Mouse (Mus musculus): Measurements from ENCODE around the gene Map2k6. TPM values are rescaled to one million over a fixed set of nuclear protein-coding genes. Genes with fewer than 3 reads are reported as not detected.

Map2k6 gene
- polyA plus RNA-seq, 2 experiments, result 2.8 to 3.6 TPM

DNA sequence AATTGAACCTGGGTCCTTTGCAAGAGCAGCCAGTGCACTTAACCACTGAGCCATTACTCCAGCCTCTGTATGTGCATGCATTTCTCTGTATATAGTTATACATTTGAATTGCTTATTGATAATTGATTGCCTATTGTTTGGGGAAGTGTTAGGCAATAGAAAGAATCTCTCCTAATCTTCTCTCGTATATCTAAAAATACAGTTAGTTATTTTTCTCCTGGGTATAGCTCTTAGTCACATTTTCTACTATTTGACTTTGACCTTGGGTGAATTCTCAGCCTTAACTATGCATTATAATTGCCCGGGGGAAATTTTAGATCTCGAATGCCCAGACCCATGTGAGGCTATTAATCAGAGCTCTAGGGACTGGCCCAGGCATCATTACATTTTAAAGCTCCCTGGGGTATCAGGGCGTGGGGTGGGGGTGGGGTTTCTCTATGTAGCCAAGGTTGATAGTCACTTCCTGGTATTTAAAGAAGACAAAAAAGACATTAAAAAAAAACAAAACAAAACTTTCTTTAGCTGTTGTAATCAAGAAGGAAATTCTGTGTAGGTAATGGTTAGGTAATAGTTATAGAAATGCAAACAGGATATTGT lies 39.9 kb downstream of the Map2k6 start:
- ATAC-seq (ENCODE audit: insufficient read depth), result no peak
- H3K4me2 ChIP-seq (ENCODE audit: low read depth), result no peak overlapping the region
- H3K36me3 ChIP-seq (replicated peaks; ENCODE audit: control insufficient read depth, insufficient read depth, low read depth), result no peaks in the 10 kb centered on the region
- no peaks in the 10 kb centered on the region; the same call in 1 of the 2 replicates for H3K9me3 ChIP-seq (ENCODE audit: control insufficient read depth, low read length)
- H3K9ac ChIP-seq (replicated peaks), result no peak overlapping the region
- H3K4me3 ChIP-seq (ENCODE audit: insufficient read depth in 1 of 2, low read depth in 2 of 2, low read length in 2 of 2), result no peak overlapping the region
- TF ChIP-seq CTCF (IDR thresholded peaks at IDR 0.05; ENCODE audit: low read depth), result no peak
- TF ChIP-seq EP300 (IDR thresholded peaks at IDR 0.05; ENCODE audit: low read depth), result no peak
- 46% methylated on average over 4 of the region's 4 CpGs for WGBS (ENCODE audit: insufficient replicate concordance)
- H3K27ac ChIP-seq, result no peak overlapping the region
- DNase-seq (ENCODE audit: low read depth in 3 of 3, low spot score in 3 of 3), result no peak
- no peaks in the 10 kb centered on the region for H3K27me3 ChIP-seq (ENCODE audit: control insufficient read depth, insufficient read depth, low read length)
- H3K4me1 ChIP-seq (replicated peaks; ENCODE audit: control insufficient read depth in 2 of 2, insufficient read depth in 2 of 2, low read length in 1 of 2), result peaks cover 5 to 8% of the 10 kb centered on the region in 2 experiments; a peak in 3 of 4 replicates

DNA sequence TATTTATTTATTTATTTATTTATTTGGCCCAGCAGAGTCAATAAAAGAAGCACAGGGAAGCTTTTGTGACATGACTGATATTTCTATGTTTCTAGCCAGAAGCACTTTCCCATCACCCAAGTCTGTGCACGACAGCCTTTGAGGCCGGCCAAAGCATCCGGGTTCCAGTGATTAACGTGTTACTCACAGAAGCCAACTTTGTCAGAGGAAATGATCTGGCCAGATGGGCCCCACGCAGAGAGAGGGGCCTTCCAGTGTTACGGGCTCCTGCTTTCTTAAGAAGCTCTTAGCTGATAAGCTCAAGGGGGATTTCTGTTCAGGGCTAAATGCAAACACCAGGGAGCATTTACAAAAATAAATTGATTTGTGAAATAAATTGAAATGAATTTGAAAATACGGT lies 40.4 kb downstream of the Map2k6 start:
- H3K9ac ChIP-seq (replicated peaks), result no peak overlapping the region
- H3K27me3 ChIP-seq (ENCODE audit: control insufficient read depth, insufficient read depth, low read length), result no peaks in the 10 kb centered on the region
- no peak overlapping the region for H3K27ac ChIP-seq
- H3K4me3 ChIP-seq (ENCODE audit: insufficient read depth in 1 of 2, low read depth in 2 of 2, low read length in 2 of 2), result no peak overlapping the region
- ATAC-seq (ENCODE audit: insufficient read depth) (peak; percentile 65; the same call in 1 of the 2 replicates), DNase-seq (ENCODE audit: low read depth in 3 of 3, low spot score in 3 of 3) (no peak)
- no peak overlapping the region for H3K4me2 ChIP-seq (ENCODE audit: low read depth)
- no peaks in the 10 kb centered on the region; the same call in 1 of the 2 replicates for H3K9me3 ChIP-seq (ENCODE audit: control insufficient read depth, low read length)
- H3K36me3 ChIP-seq (replicated peaks; ENCODE audit: control insufficient read depth, insufficient read depth, low read depth), result no peaks in the 10 kb centered on the region
- TF ChIP-seq CTCF (IDR thresholded peaks at IDR 0.05; ENCODE audit: low read depth) (no peak), EP300 (IDR thresholded peaks at IDR 0.05; ENCODE audit: low read depth) (no peak)
- H3K4me1 ChIP-seq (replicated peaks; ENCODE audit: control insufficient read depth in 2 of 2, insufficient read depth in 2 of 2, low read length in 1 of 2), result peaks cover 7 to 8% of the 10 kb centered on the region in 2 experiments; a peak in 3 of 4 replicates
- 18% methylated on average over 7 of the region's 7 CpGs for WGBS (ENCODE audit: insufficient replicate concordance)

DNA sequence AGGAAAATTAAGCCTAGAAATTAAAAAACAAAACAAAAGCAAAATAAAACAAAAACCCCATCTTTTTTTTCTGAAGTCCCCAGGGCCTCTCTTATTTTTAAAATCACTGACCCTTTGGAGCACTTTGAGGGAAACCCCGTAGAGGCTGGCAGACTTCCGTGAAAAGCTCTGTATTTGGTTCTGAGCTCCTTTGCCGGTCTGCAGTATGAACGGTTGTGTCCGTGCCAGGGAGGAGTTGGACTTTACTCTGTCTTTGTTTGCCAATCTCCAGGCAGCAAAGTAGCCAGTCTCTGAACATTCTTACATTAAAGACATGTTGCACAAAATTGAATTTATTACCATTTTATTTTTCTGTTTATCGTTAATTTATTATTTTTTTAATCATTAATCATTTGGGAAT lies 45.7 kb downstream of the Map2k6 start:
- Histone ChIP-seq H3K36me3 (replicated peaks; ENCODE audit: control insufficient read depth, insufficient read depth, low read depth) (no peaks in the 10 kb centered on the region), H3K27me3 (ENCODE audit: control insufficient read depth, insufficient read depth, low read length) (no peaks in the 10 kb centered on the region), H3K4me3 (ENCODE audit: insufficient read depth in 1 of 2, low read depth in 2 of 2, low read length in 2 of 2) (no peak overlapping the region), H3K4me2 (ENCODE audit: low read depth) (no peak overlapping the region), H3K4me1 (replicated peaks; ENCODE audit: control insufficient read depth in 2 of 2, insufficient read depth in 2 of 2, low read length in 1 of 2) (peaks cover 15 to 22% of the 10 kb centered on the region in 2 experiments), H3K9me3 (ENCODE audit: control insufficient read depth, low read length) (no peaks in the 10 kb centered on the region; the same call in 1 of the 2 replicates), H3K27ac (no peak overlapping the region), H3K9ac (replicated peaks) (no peak overlapping the region)
- no peak for DNase-seq (ENCODE audit: low read depth in 3 of 3, low spot score in 3 of 3)
- no peak for ATAC-seq (ENCODE audit: insufficient read depth)
- no peak for TF ChIP-seq EP300 (IDR thresholded peaks at IDR 0.05; ENCODE audit: low read depth)
- TF ChIP-seq CTCF (IDR thresholded peaks at IDR 0.05; ENCODE audit: low read depth), result no peak
- 79% methylated on average over 6 of the region's 6 CpGs for WGBS (ENCODE audit: insufficient replicate concordance)

DNA sequence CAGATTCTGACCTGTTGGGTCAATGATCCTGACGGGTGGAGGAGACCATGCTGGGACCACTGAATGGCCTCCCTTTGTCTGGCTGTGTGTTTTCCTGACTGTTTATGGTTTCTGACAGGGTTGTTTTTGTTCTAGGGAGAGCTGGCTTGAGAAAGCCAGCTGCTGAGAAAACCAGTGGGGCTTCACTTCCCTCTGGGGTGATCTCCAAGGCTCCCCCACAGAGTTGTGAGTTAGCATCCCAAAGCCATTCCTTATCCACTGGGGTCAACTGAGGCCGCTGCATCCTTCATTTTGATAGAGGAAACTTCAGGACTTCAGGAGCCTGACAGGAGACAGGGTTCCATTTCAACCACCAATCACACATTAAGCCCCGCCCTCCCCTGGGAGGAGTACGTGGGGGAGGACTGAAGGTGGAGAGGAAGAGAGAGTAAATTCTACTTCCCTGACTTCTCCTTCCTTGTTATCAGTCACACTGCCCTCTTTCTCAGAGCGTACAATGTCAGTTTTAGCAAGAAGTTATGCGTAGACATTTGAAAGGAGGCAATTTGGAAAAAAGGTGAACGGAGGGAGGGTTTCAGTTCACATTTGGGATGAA lies 49.3 kb downstream of the Map2k6 start:
- peak; percentile 59 to 66 (median 61) for DNase-seq (ENCODE audit: low read depth in 3 of 3, low spot score in 3 of 3)
- ATAC-seq (ENCODE audit: insufficient read depth), result peak; percentile 90
- Histone ChIP-seq H3K4me1 (replicated peaks; ENCODE audit: control insufficient read depth in 2 of 2, insufficient read depth in 2 of 2, low read length in 1 of 2) (peaks cover 16 to 37% of the 10 kb centered on the region in 2 experiments), H3K36me3 (replicated peaks; ENCODE audit: control insufficient read depth, insufficient read depth, low read depth) (no peaks in the 10 kb centered on the region), H3K4me3 (ENCODE audit: insufficient read depth in 1 of 2, low read depth in 2 of 2, low read length in 2 of 2) (peak overlapping the region; percentile 53 to 61), H3K4me2 (ENCODE audit: low read depth) (peak overlapping the region; percentile 87), H3K27me3 (ENCODE audit: control insufficient read depth, insufficient read depth, low read length) (no peaks in the 10 kb centered on the region), H3K9ac (replicated peaks) (peak overlapping the region; percentile 59), H3K27ac (peak overlapping the region; percentile 65), H3K9me3 (ENCODE audit: control insufficient read depth, low read length) (no peaks in the 10 kb centered on the region)
- WGBS (ENCODE audit: insufficient replicate concordance), result 7% methylated on average over 7 of the region's 7 CpGs
- TF ChIP-seq EP300 (IDR thresholded peaks at IDR 0.05; ENCODE audit: low read depth) (no peak), CTCF (IDR thresholded peaks at IDR 0.05; ENCODE audit: low read depth) (no peak)

DNA sequence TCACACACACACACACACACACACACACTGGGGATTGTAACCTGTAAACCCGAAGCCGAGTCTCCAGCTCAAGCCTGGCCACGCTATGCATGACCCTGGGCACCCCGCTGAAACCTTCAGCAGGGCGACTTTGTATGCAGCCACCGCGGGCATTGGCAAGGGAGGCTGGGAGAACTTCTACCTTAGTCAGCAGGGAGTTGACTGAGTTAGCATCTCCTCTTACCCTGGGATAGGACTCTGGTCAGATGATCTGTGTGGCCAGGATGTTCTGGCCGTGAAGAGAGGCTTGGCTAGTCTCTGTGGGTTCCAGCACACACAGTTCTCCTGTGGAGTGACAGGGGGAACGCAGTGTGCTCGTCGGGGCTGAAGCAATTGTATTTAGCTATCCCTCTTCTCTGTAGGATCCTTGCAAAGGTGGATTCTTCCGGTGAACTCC lies 49.8 kb downstream of the Map2k6 start:
- H3K27me3 ChIP-seq (ENCODE audit: control insufficient read depth, insufficient read depth, low read length), result no peaks in the 10 kb centered on the region
- no peak for TF ChIP-seq EP300 (IDR thresholded peaks at IDR 0.05; ENCODE audit: low read depth)
- no peak for TF ChIP-seq CTCF (IDR thresholded peaks at IDR 0.05; ENCODE audit: low read depth)
- peak overlapping the region; percentile 65 for H3K27ac ChIP-seq
- peak; percentile 72 for ATAC-seq (ENCODE audit: insufficient read depth)
- WGBS (ENCODE audit: insufficient replicate concordance), result 6% methylated on average over 12 of the region's 12 CpGs
- H3K9ac ChIP-seq (replicated peaks), result peak overlapping the region; percentile 59
- H3K4me2 ChIP-seq (ENCODE audit: low read depth), result peak overlapping the region; percentile 87
- DNase-seq (ENCODE audit: low read depth in 3 of 3, low spot score in 3 of 3), result no peak
- H3K36me3 ChIP-seq (replicated peaks; ENCODE audit: control insufficient read depth, insufficient read depth, low read depth), result no peaks in the 10 kb centered on the region
- H3K4me3 ChIP-seq (ENCODE audit: insufficient read depth in 1 of 2, low read depth in 2 of 2, low read length in 2 of 2), result peak overlapping the region; percentile 53 to 61
- H3K9me3 ChIP-seq (ENCODE audit: control insufficient read depth, low read length), result no peaks in the 10 kb centered on the region
- H3K4me1 ChIP-seq (replicated peaks; ENCODE audit: control insufficient read depth in 2 of 2, insufficient read depth in 2 of 2, low read length in 1 of 2), result peaks cover 16 to 37% of the 10 kb centered on the region in 2 experiments
